Comparison of ENCODE assay signal across 20 mouse cellular contexts in genomic region chr3:52393171-52393570, GRCm38 (mm10).
"Had no signal": no experiment of that assay in that cellular context is flagged by ENCODE, and none has a peak within 500 bp of the region (broad histone marks: within the 10 kb centered on the region; RNA-seq: fewer than 3 reads in every experiment).

No protein-coding gene starts in this region.

- H3K4me2 ChIP-seq: liver, embryonic 11.5 days; liver, embryonic 15.5 days; midbrain, embryonic 13.5 days; neural tube, embryonic 12.5 days; neural tube, embryonic 15.5 days had no signal

- H3K4me3 ChIP-seq: left cerebral cortex, adult 2 months; liver, embryonic 15.5 days; megakaryocyte, embryonic 14.5 days; midbrain, embryonic 10.5 days; midbrain, embryonic 13.5 days; neural tube, embryonic 12.5 days; neural tube, embryonic 15.5 days had no signal

- H3K9ac ChIP-seq: liver, embryonic 15.5 days; midbrain, embryonic 13.5 days; neural tube, embryonic 12.5 days; neural tube, embryonic 15.5 days had no signal

- H3K36me3 ChIP-seq: liver, embryonic 15.5 days; midbrain, embryonic 10.5 days; midbrain, embryonic 13.5 days; neural tube, embryonic 12.5 days; neural tube, embryonic 15.5 days had no signal

- ATAC-seq: intestine, postnatal 0 days; midbrain, embryonic 13.5 days; midbrain, embryonic 16.5 days had no signal

- H3K9me3 ChIP-seq: liver, embryonic 15.5 days; midbrain, embryonic 10.5 days; midbrain, embryonic 13.5 days; neural tube, embryonic 12.5 days; neural tube, embryonic 15.5 days had no signal

- DNase-seq: kidney, adult 9 months; kidney, postnatal 36 days; layer of hippocampus, postnatal 36 days; lung, adult 2 months; right cerebral cortex, adult 18-20 months; right cerebral cortex, postnatal 14 days; right cerebral cortex, postnatal 4 days; thymus, adult 18-20 months; thymus, postnatal 36 days had no signal

- H3K4me1 ChIP-seq: midbrain, embryonic 13.5 days; neural tube, embryonic 12.5 days had no signal

- H3K27ac ChIP-seq: left cerebral cortex, adult 2 months; liver, embryonic 15.5 days; macrophage; midbrain, embryonic 10.5 days; midbrain, embryonic 13.5 days; neural tube, embryonic 12.5 days; neural tube, embryonic 15.5 days had no signal

- H3K27me3 ChIP-seq: liver, embryonic 15.5 days; neural tube, embryonic 12.5 days; neural tube, embryonic 15.5 days had no signal
